Mouse (Mus musculus) midbrain, postnatal 0 days (tissue): Measurements from ENCODE around the gene Brd7. TPM values are rescaled to one million over a fixed set of nuclear protein-coding genes. Genes with fewer than 3 reads are reported as not detected.

Source experiments
- ATAC-seq: fragments of 200-750 bp; cut with Nextera tagmentation; 2 replicates; pipeline ENCODE4 v1.8.0; 2017; ENCODE audit warnings: moderate number of reproducible peaks, mild to moderate bottlenecking, moderate TSS enrichment, moderate library complexity; ENCODE audit not compliant: low FRiP score
- DNase-seq: peaks from one replicate; pipeline ENCODE4 v3.0.0-alpha.2; 2015; ENCODE audit warnings: low spot score
- H3K27ac ChIP-seq: fragments of 300-500 bp; sonication (generic); 2 replicates; pipeline ENCODE4 v1.5.1; 2014; ENCODE audit warnings: low read depth, mild to moderate bottlenecking, low read length, mixed read lengths
- H3K27me3 ChIP-seq: fragments of 300-500 bp; sonication (generic); 2 replicates; pipeline ENCODE4 v1.6.1; 2014; ENCODE audit warnings: low read length, control low read depth, mixed read lengths; ENCODE audit not compliant: insufficient read depth
- H3K36me3 ChIP-seq: fragments of 300-500 bp; sonication (generic); 2 replicates; pipeline ENCODE4 v1.6.1; 2014; ENCODE audit warnings: low read length, control low read depth, mixed read lengths; ENCODE audit not compliant: insufficient read depth
- H3K4me1 ChIP-seq: fragments of 300-500 bp; sonication (generic); 2 replicates; pipeline ENCODE4 v1.6.1; 2014; ENCODE audit warnings: mild to moderate bottlenecking, control low read depth, antibody characterized with exemption, low read length, mixed read lengths; ENCODE audit not compliant: insufficient read depth
- H3K4me2 ChIP-seq: fragments of 300-500 bp; sonication (generic); 2 replicates; pipeline ENCODE4 v1.6.1; 2014; ENCODE audit warnings: low read depth, mild to moderate bottlenecking, low read length, mixed read lengths; ENCODE audit not compliant: poor library complexity, severe bottlenecking
- H3K4me3 ChIP-seq: fragments of 300-500 bp; sonication (generic); 2 replicates; pipeline ENCODE4 v1.5.1; 2014; ENCODE audit warnings: low read depth, mild to moderate bottlenecking, low read length, moderate library complexity
- H3K9ac ChIP-seq: fragments of 300-500 bp; sonication (generic); replicated peaks from 2 replicates; pipeline ENCODE4 v1.6.1; 2014; ENCODE audit warnings: mild to moderate bottlenecking, low read length, moderate library complexity, mixed read lengths; ENCODE audit not compliant: poor library complexity, severe bottlenecking
- H3K9me3 ChIP-seq: fragments of 300-500 bp; sonication (generic); 2 replicates; pipeline ENCODE4 v1.6.1; 2016; ENCODE audit warnings: low read length, control low read depth
- CTCF ChIP-seq: IDR thresholded peaks from 2 replicates; pipeline ENCODE4 v1.5.1; 2016; ENCODE audit warnings: antibody characterized with exemption, mild to moderate bottlenecking
- WGBS: fragments of 180-500 bp; shearing (Covaris S2); extraction: QIAGEN DNeasy Blood & Tissue Kit; methylation state at CpG from one replicate; pipeline ENCODE4 v1.1.7; 2014; 5-methylcytosine and 5-hydroxymethylcytosine counted together
- polyA plus RNA-seq: library from polyadenylated mRNA; unstranded; fragments of >200 nt; fragmentation: Nextera tagmentation; extraction: Ambion mirVana; gene quantifications from 2 replicates; pipeline ENCODE4 v1.2.1, GENCODE M21; 2015
- total RNA-seq: library from RNA; depleted of rRNA; stranded (reverse); fragments of >200 nt; gene quantifications from 2 replicates; pipeline ENCODE4 v1.2.3, GENCODE M21; 2014; rRNA removed

The Brd7 gene
- total and polyA plus RNA-seq, 2 experiments from 2014 or later, result 29.7 to 60.7 TPM

DNA sequence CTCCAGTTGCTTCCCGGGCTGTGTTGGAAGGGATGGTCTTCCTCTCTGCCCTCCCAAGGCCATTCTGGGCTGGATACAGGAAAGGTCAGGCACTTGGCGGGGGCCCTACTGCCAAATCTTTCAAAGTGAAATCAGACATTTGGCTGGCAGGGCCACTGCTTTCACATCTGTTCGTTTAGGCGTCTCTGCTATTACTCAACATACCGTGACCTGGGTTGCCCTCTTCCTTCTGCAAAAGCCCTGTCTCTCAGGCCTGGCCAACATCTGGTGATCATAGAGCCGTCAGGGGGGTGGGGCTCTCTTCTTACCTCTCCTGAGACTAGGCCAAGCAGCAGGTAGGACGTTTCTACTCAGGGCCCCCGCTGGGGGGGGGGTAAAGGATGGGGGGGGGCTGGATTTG, 79.3 kb downstream of the Brd7 start:
- Histone ChIP-seq H3K27ac (no peak overlapping the region), H3K4me3 (no peak overlapping the region), H3K27me3 (no peaks in the 10 kb centered on the region), H3K36me3 (no peaks in the 10 kb centered on the region), H3K4me2 (no peak overlapping the region), H3K9me3 (no peaks in the 10 kb centered on the region), H3K9ac (no peak overlapping the region), H3K4me1 (no peaks in the 10 kb centered on the region)
- WGBS, result 71% methylated on average over 8 of the region's 8 CpGs
- DNase-seq (no peak), ATAC-seq (no peak)
- no peak for TF ChIP-seq CTCF

Other genes with a start within 250 kb of the Brd7 start
- gene Cnep1r1, start 243.4 kb downstream of the Brd7 start, total RNA-seq, result 24.8 and 33.1 TPM in 2 replicates
- gene Cnep1r1, start 243.4 kb downstream of the Brd7 start, polyA plus RNA-seq, result 22.2 and 22.3 TPM in 2 replicates
- gene Heatr3, start 224.3 kb downstream of the Brd7 start, total RNA-seq, result 38.0 and 43.4 TPM in 2 replicates
- gene Heatr3, start 224.3 kb downstream of the Brd7 start, polyA plus RNA-seq, result 26.9 and 27.7 TPM in 2 replicates
- gene Tent4b, start 163.0 kb downstream of the Brd7 start, total RNA-seq, result 34.9 and 36.9 TPM in 2 replicates
- 7.9 and 8.9 TPM in 2 replicates for gene Tent4b, start 163.0 kb downstream of the Brd7 start, polyA plus RNA-seq
- 21.4 and 23.3 TPM in 2 replicates for gene Adcy7, start 89.8 kb downstream of the Brd7 start, total RNA-seq
- 11.1 and 11.9 TPM in 2 replicates for gene Adcy7, start 89.8 kb downstream of the Brd7 start, polyA plus RNA-seq
- gene Nkd1, start 159.2 kb upstream of the Brd7 start, total RNA-seq, result 36.9 and 48.9 TPM in 2 replicates
- gene Nkd1, start 159.2 kb upstream of the Brd7 start, polyA plus RNA-seq, result 35.7 and 36.4 TPM in 2 replicates